Mouse (Mus musculus): ENCODE data around the gene 1700001O22Rik. TPM values are rescaled to one million over a fixed set of nuclear protein-coding genes. Genes with fewer than 3 reads are reported as not detected.
A peak's percentile ranks its signal among the peaks of the same experiment; 100 is the strongest.

Gene 1700001O22Rik
- polyA plus RNA-seq, 1 experiment from 2014 or later, result 3.8 TPM

DNA sequence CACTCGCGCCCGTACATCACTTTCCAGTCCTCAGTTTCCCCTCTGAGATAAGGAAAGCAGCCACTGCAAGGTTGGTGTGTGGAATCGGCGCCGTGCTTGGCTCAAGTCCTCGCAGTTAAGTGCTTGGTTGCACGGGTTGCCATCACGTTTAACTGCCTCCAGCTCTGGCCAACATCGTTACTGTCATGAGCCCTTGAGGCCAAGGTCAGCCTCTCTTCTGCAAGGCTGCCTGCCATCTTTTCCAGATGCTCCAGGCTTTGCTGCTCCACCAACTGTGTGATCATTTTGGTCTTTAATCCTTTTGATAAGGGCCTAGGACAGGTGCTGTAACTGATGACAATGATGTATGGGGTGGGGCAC is 4.8 kb upstream of the 1700001O22Rik start:
- 5% methylated on average over 10 of the region's 10 CpGs for WGBS
- ATAC-seq, result no peak
- Histone ChIP-seq H3K36me3 (ENCODE audit: poor library complexity, severe bottlenecking) (peaks cover 14% of the 10 kb centered on the region), H3K9ac (peak overlapping the region; percentile 97), H3K4me2 (peak overlapping the region; percentile 94), H3K9me3 (replicated peaks) (no peaks in the 10 kb centered on the region), H3K4me3 (peak overlapping the region; percentile 82), H3K4me1 (peaks cover 34% of the 10 kb centered on the region), H3K27me3 (peaks cover 2% of the 10 kb centered on the region; the same call in 1 of the 2 replicates), H3K27ac (peak overlapping the region; percentile 78)

DNA sequence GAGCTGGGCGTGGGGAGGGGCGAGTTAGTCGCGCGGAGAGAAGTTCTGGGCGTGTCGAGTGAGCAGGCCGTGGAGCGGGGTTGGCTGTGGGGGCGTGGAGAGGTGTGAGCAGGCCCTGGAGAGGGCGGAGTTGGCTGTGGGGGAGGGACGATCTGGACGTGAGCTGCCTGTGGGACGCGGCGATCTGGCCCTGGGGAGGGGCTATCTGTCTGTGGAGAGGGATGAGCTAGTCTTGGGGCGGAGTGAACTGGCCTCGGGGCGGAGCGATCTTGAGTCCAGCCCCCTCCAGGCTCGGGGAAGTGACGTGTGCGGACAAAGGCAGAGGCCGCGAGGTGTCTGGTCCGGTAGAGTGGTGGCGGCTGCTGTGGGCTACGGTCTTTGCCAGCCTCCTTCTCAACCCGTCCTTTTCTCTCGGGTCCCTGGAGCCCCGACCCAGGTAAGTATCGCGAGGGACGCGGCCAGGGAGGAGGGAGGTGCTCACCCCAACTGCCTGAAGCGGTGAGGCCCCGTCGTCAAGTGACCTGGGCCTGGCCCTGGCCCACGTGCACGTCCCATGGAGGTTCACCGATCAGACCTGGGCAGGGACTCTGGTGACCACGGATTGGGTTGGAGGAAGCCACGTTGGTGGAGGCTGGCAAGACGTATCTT is 4.3 kb upstream of the 1700001O22Rik start, which contains the start of gene Ntmt1:
Gene Ntmt1 (plus strand): TSS at position 179 of the 648 bp plus-strand sequence.
- Histone ChIP-seq H3K4me2 (peak within 1 kb of the TSS; percentile 94), H3K27me3 (peaks cover 8% of the 10 kb centered on the region), H3K9ac (peak within 1 kb of the TSS; percentile 97), H3K27ac (peak within 1 kb of the TSS; percentile 78), H3K4me1 (peaks cover 34% of the 10 kb centered on the region), H3K9me3 (replicated peaks) (no peaks in the 10 kb centered on the region), H3K36me3 (ENCODE audit: poor library complexity, severe bottlenecking) (peaks cover 9% of the 10 kb centered on the region), H3K4me3 (peak within 1 kb of the TSS; percentile 82)
- WGBS, result under 1% methylated on average over 42 of the region's 44 CpGs
- ATAC-seq, result peak; percentile 96

DNA sequence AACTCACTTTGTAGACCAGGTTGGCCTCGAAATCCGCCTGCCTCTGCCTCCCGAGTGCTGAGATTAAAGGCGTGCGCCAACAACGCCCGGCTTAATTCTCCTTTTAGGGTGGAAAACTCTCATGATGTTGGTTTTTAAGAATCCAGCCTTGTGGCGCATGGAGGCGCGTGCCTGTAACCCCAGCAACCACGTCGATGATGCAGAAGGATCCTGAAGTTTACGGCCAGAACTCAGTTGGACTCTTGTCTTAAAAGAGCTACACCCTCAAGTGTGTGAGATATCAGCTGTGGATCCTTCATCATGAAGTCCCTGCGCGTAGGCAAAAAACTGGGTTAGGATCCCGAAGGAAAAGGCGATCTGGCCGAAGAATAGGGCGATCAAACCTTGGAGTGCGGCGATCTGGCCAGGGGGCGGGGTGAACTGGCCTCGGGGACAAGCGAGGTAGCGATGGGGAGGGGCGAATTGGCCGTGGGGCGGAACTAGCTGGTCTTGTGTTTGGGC is 3.7 kb upstream of the 1700001O22Rik start:
- Histone ChIP-seq H3K4me2 (peak overlapping the region; percentile 94), H3K27me3 (peaks cover 11% of the 10 kb centered on the region), H3K4me1 (peaks cover 34% of the 10 kb centered on the region), H3K36me3 (ENCODE audit: poor library complexity, severe bottlenecking) (peaks cover 4% of the 10 kb centered on the region), H3K9me3 (replicated peaks) (no peaks in the 10 kb centered on the region), H3K27ac (peak overlapping the region; percentile 78), H3K4me3 (peak overlapping the region; percentile 82), H3K9ac (peak overlapping the region; percentile 97)
- peak; percentile 50 for ATAC-seq
- WGBS, result 8% methylated on average over 28 of the region's 28 CpGs

DNA sequence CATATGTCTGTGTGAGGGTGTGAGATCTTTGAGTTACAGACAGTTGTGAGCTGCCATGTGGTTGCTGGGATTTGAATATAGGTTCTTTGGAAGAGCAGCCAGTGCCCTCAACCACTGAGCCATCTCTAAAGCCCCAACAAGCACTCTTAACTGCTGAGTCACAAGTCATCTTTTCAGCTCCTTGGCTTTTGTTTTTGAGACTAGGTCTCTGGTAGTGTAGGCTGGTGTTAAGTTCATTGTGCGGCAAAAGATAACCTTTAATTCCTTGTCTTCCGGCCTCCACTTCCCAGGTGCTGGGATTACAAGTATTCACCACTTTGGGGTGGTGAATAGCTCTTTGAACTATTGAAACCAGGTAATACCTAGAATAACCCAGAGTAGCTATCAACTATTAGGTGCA is 2.5 kb upstream of the 1700001O22Rik start:
- H3K4me3 ChIP-seq, result no peak overlapping the region
- no peak overlapping the region for H3K4me2 ChIP-seq
- no peaks in the 10 kb centered on the region for H3K9me3 ChIP-seq (replicated peaks)
- H3K36me3 ChIP-seq (ENCODE audit: poor library complexity, severe bottlenecking), result no peaks in the 10 kb centered on the region
- no peak overlapping the region for H3K9ac ChIP-seq
- peaks cover 23% of the 10 kb centered on the region for H3K27me3 ChIP-seq
- peaks cover 44% of the 10 kb centered on the region for H3K4me1 ChIP-seq
- H3K27ac ChIP-seq, result no peak overlapping the region
- ATAC-seq, result no peak
- WGBS, result 95% methylated on average over 2 of the region's 2 CpGs

DNA sequence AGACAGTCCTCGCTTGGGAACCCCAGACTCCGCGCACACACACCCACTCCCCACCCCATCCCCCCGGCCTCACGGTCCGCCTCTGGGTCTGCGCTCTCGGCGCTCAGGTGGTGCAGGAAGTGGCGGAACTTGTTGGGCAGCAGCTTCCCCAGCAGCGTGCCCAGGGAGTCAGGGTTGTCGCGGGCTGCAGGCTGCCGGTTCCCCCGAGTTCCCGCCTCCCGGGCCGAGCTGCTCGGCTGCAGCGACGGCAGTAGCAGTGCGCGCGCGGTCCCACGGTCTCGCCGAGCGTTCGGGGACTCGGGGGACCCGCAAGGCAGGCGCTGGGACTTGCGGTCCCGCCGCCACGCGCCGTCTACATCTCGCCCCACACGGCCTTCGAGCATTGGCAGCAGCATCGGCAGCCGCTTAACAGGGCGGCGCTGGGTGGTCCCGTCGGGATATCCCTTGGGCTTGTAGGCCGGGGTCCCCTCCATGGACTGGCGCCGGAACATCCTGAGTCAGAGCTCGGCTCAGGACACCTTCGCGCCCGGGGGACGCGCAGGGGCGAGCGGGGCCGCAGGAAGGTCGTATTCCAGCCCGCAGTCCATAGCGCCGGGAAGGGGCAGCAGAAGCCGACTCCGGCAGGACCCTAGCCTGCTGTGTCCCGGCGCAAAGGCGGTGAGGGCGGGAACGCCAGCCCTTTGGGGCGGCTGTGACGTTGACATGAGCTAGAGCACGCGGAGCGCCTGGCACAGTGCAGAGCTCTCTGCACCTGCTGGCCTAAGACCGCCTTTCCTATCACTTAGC is 2.2 kb downstream of the 1700001O22Rik start:
- H3K4me2 ChIP-seq, result peak overlapping the region; percentile 92
- no peaks in the 10 kb centered on the region for H3K36me3 ChIP-seq (ENCODE audit: poor library complexity, severe bottlenecking)
- ATAC-seq, result peak; percentile 63; the same call in 1 of the 2 replicates
- peaks cover 34% of the 10 kb centered on the region for H3K27me3 ChIP-seq
- peak overlapping the region; percentile 69 for H3K9ac ChIP-seq
- H3K4me1 ChIP-seq, result peaks cover 31% of the 10 kb centered on the region
- H3K27ac ChIP-seq, result no peak overlapping the region
- under 1% methylated on average over 76 of the region's 77 CpGs for WGBS
- H3K9me3 ChIP-seq (replicated peaks), result no peaks in the 10 kb centered on the region
- peak overlapping the region; percentile 46 for H3K4me3 ChIP-seq

DNA sequence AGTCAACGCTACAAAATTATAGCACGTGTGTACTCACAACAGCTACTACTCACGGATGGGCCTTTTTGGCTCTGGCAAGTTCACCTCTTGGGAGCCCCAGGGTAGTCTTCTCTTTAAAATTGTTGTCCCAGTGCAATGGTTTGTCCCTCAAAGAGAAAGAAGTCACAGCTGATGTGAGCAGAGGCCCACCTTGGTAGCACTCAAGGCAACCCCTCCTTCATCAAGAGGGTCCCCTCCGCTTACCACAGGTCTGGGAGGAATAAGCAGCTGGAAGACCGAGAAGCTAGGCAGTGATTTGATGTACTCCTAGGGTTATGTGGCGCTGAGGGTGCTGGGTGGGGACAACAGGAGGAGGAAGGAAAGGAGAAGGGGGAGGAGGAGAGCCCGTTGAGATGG is 2.8 kb downstream of the 1700001O22Rik start:
- Histone ChIP-seq H3K36me3 (ENCODE audit: poor library complexity, severe bottlenecking) (no peaks in the 10 kb centered on the region), H3K4me2 (peak overlapping the region; percentile 92), H3K27ac (no peak overlapping the region), H3K27me3 (peaks cover 34% of the 10 kb centered on the region), H3K4me1 (peaks cover 37% of the 10 kb centered on the region), H3K9me3 (replicated peaks) (no peaks in the 10 kb centered on the region), H3K4me3 (peak overlapping the region; percentile 46), H3K9ac (peak overlapping the region; percentile 69)
- ATAC-seq, result no peak
- 26% methylated on average over 7 of the region's 7 CpGs for WGBS

DNA sequence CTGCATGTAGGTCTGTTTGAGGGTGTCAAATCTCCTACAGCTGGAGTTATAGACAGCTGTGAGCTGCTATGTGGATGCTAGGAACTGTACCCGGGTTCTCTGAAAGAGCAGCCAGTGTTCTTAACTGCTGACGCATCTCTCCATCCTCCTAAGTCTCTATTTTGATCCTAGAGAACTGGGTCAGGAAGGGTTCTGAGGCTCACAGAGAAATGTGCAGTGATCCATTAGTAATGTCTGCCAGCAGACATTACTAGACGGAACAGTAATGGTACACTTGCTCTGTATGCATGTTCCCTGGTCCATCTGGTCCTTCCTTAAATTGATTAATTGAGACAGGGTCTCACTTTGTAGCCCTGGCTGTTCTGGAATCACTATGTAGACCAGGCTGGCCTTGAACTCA is 4.0 kb downstream of the 1700001O22Rik start:
- Histone ChIP-seq H3K27ac (no peak overlapping the region), H3K9ac (no peak overlapping the region), H3K4me1 (peaks cover 48% of the 10 kb centered on the region), H3K36me3 (ENCODE audit: poor library complexity, severe bottlenecking) (no peaks in the 10 kb centered on the region), H3K4me3 (no peak overlapping the region), H3K4me2 (no peak overlapping the region), H3K9me3 (replicated peaks) (no peaks in the 10 kb centered on the region), H3K27me3 (peaks cover 34% of the 10 kb centered on the region)
- WGBS, result 82% methylated on average over 3 of the region's 3 CpGs
- no peak for ATAC-seq

DNA sequence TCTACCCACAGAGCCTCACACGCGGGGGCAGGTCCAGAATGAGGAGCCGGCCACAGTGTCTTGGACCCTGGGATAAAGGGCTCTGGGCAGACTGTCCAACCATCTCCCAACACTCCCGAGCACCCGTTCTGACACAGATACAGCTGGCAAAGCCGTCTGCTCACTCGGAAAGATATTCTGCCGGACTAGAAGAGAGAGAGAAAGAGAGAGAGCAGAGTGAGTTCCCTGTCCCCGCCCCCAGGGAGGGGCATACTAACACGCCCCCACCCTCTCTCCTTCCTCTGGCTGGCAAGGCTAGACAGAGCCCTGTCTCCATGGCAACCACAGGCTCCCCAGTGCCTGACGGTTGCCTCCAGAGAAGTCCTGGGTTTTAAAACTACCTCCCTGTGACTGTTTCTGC is 7.1 kb downstream of the 1700001O22Rik start:
- Histone ChIP-seq H3K9ac (peak overlapping the region; percentile 51; the same call in 1 of the 2 replicates), H3K4me3 (peak overlapping the region; percentile 9; the same call in 1 of the 2 replicates), H3K9me3 (replicated peaks) (no peaks in the 10 kb centered on the region), H3K27me3 (peaks cover 15% of the 10 kb centered on the region), H3K4me1 (peaks cover 41% of the 10 kb centered on the region), H3K36me3 (ENCODE audit: poor library complexity, severe bottlenecking) (no peaks in the 10 kb centered on the region), H3K4me2 (peak overlapping the region; percentile 62), H3K27ac (peak overlapping the region; percentile 63)
- WGBS, result 7% methylated on average over 11 of the region's 11 CpGs
- ATAC-seq, result peak; percentile 87

DNA sequence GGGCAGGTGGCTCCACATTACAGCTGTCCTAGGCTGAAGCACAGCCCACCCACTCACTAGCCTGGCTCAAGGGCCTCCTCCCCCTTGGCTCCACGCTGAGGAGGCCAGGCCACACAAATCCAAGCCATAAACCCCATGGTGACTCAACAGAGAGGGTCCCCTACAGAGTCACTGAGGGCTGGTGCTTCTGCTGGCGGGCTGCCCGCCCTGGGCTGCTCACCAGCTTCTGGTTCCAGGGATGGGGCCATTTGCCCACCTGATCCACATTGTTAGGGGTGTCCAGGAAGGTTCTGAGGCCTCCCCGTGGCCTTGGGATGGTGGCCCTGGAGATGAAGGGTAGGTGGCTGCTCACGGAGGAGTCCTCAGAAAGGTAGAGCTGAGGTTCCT is 7.6 kb downstream of the 1700001O22Rik start:
- ATAC-seq, result no peak
- peak overlapping the region; percentile 51; the same call in 1 of the 2 replicates for H3K9ac ChIP-seq
- 54% methylated on average over 5 of the region's 5 CpGs for WGBS
- H3K4me1 ChIP-seq, result peaks cover 36% of the 10 kb centered on the region
- H3K36me3 ChIP-seq (ENCODE audit: poor library complexity, severe bottlenecking), result no peaks in the 10 kb centered on the region
- no peak overlapping the region for H3K4me3 ChIP-seq
- peaks cover 10% of the 10 kb centered on the region for H3K27me3 ChIP-seq
- peak overlapping the region; percentile 63 for H3K27ac ChIP-seq
- peak overlapping the region; percentile 62 for H3K4me2 ChIP-seq
- H3K9me3 ChIP-seq (replicated peaks), result no peaks in the 10 kb centered on the region

DNA sequence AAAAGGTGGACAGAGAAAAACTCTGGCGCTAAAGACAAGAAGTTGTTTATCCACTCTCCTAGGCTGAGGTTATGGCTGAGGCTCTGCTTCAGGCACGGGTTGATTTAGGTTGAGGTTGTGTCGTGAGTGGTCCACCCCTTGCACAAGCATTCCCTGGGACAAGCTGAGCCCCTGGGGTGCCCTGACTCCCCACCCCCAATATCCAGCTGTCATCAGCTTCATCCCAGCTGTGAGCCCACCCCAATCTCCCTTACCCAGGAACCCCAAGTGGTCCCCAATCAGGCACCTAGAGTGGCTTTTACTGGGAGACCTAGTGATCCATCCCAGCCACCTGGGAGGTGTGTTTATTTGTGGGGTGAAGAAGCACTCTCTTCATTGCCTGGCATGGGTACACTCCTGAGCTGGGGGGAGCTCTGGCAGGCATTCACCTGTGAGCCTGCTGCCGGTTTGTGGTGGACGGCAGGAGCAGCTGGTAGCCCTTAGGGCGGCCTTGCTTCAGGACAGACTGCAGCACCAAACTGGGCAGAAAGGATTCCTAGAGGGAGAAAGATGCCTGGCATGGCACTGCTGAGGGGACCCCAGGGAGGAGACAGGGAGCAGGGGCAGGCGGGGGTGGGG is 8.1 kb downstream of the 1700001O22Rik start:
- 62% methylated on average over 7 of the region's 7 CpGs for WGBS
- no peak for ATAC-seq
- H3K27ac ChIP-seq, result peak overlapping the region; percentile 63
- H3K27me3 ChIP-seq, result peaks cover 5% of the 10 kb centered on the region
- H3K4me3 ChIP-seq, result peak overlapping the region; percentile 40; the same call in 1 of the 2 replicates
- H3K9me3 ChIP-seq (replicated peaks), result no peaks in the 10 kb centered on the region
- H3K4me1 ChIP-seq, result peaks cover 32% of the 10 kb centered on the region
- no peak overlapping the region for H3K9ac ChIP-seq
- no peaks in the 10 kb centered on the region for H3K36me3 ChIP-seq (ENCODE audit: poor library complexity, severe bottlenecking)
- H3K4me2 ChIP-seq, result peak overlapping the region; percentile 62

DNA sequence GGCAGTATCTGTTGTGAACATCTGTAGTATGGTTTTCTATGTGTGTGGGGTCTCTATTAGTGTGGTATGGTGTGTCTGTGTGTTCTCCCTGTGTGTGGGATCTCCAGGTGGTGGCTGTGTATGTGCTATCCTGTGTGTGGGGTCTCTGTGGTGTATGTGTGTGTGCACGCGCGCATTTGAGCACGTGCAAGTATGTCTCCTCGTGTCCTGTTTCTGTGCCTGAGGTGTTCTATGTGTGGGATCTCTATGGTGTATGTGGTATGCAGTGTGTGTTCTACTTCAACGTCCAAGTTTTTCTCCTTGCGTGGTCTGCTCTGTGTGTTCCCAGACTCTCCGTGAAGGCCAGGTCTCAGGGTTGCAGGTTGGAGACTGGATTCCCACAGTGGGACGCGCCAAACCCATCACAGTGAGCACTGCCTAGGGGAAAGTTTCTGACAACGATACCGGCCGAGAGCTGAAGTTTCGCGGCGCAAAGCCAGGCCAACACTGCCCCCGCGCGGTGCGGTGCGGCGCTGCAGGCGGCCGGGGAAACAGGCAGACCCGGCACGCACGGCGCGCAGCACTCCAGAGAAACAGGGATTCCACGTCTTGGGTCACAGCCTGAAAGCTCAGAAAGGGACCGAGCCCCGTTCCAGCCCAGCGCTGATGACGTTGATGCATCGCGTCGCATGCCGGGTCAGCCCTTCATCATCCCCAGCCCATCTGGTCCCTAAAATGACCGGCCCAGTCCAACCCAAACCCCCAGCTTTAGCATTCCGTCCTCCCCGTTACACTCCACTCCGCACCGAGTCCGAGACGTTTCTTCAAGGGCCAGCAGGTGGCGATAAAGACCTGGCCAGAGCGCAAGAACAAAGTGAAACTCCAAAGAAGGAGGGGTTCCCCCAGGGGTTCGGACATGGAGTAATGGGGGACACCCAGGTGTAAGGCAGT is 9.0 kb downstream of the 1700001O22Rik start:
- Histone ChIP-seq H3K27ac (peak overlapping the region; percentile 78), H3K36me3 (ENCODE audit: poor library complexity, severe bottlenecking) (no peaks in the 10 kb centered on the region), H3K9me3 (replicated peaks) (no peaks in the 10 kb centered on the region), H3K27me3 (no peaks in the 10 kb centered on the region), H3K4me3 (peak overlapping the region; percentile 40), H3K4me1 (peaks cover 28% of the 10 kb centered on the region), H3K9ac (peak overlapping the region; percentile 67), H3K4me2 (peak overlapping the region; percentile 62)
- 5% methylated on average over 48 of the region's 48 CpGs for WGBS
- peak; percentile 75 for ATAC-seq

Measured in forebrain, embryonic 13.5 days (tissue).